Mouse (Mus musculus) adrenal gland, adult 2 months (tissue): ENCODE data around the gene Rnf19b. TPM values are rescaled to one million over a fixed set of nuclear protein-coding genes. Genes with fewer than 3 reads are reported as not detected.

Experiments used
- DNase-seq: peaks from one replicate; pipeline ENCODE4 v3.0.0; 2021
- polyA plus RNA-seq: library from polyadenylated mRNA; depleted of rRNA; stranded (reverse); fragments of >200 nt; gene quantifications from 2 replicates; pipeline ENCODE4 v1.2.3, GENCODE M21; 2012; rRNA removed
- total RNA-seq, 2 experiments: library from RNA; stranded (reverse); gene quantifications; 2 replicates each; pipeline ENCODE4 v1.2.3; 2021

Gene Rnf19b
- total and polyA plus RNA-seq, 3 experiments = 33.4 to 69.1 (median 39.6) TPM

GRCm38 (mm10) chr4:129117720-129118510, 59.8 kb downstream of the Rnf19b start:
- no peak for DNase-seq

DNA sequence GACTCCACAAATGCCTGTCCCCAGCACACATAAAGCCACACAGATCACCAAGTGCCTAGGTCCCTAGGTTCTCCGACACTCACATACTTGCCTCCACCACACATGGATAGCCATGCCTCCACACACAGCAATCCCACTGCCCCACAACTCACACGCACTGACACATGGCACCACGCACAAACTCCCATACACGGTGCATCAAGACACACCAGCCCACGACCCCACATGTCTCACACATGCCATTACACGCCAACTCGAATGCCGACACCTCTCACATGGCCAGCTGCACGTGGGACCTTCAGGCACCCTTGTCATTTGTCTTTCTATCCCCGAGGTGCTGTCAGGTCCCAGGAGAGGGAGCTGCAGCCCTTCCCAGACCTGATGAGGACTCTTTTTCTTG, 61.6 kb downstream of the Rnf19b start:
- no peak for DNase-seq

GRCm38 (mm10) chr4:129120520-129121445, 62.7 kb downstream of the Rnf19b start:
- peak; percentile 80 for DNase-seq

- no peak for DNase-seq
Measured at GRCm38 (mm10) chr4:129121569-129122086, 63.6 kb downstream of the Rnf19b start, which contains the start of gene Hpca. Hpca (minus strand) TSS chr4:129122036.

GRCm38 (mm10) chr4:129122107-129122506, 64.0 kb downstream of the Rnf19b start:
- DNase-seq = no peak

DNA sequence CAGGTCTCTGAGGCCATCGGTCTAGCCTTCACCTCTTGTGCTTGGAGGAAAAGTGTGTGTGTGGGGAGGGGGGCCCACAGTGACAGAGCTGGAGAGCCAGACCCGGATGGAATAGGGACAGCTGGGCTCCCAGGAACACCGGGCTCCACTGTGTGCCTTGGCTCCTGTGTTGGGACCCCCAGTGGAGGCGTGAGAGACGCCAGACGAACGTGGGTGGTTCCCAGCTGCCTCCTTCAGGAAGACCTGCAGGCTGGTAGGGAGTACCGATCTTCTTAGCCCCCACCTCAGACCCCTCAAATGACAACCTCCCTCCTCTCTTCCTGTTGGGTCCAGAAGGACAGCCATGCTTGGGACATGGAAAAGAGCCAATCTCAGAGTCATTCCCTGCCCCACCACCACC, 64.6 kb downstream of the Rnf19b start:
- no peak for DNase-seq

DNA sequence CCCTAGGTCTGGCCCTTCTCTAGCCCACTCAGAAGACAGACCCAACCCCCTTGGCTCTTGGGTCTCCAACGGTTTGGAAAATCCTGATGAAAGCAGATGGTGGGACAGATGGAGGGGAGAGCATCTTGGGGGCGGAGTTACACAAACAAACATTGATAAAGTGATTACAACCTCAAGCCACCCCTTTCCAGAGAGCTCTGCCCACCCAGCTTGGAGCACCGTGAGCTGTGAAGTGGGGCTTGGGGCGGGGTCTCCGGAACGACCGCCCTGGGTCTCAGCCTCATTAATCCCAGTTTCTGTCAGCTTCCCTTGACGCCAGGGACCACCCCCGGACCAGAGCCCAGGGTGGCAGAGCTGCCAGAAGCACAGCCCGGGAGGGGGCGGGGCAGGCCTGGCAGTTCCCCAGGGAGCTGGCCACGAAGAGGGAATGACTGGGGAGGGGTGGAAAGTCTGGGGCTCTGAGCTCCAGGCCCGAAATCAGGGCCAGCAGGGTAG, 66.6 kb downstream of the Rnf19b start:
- DNase-seq = peak; percentile 22

DNA sequence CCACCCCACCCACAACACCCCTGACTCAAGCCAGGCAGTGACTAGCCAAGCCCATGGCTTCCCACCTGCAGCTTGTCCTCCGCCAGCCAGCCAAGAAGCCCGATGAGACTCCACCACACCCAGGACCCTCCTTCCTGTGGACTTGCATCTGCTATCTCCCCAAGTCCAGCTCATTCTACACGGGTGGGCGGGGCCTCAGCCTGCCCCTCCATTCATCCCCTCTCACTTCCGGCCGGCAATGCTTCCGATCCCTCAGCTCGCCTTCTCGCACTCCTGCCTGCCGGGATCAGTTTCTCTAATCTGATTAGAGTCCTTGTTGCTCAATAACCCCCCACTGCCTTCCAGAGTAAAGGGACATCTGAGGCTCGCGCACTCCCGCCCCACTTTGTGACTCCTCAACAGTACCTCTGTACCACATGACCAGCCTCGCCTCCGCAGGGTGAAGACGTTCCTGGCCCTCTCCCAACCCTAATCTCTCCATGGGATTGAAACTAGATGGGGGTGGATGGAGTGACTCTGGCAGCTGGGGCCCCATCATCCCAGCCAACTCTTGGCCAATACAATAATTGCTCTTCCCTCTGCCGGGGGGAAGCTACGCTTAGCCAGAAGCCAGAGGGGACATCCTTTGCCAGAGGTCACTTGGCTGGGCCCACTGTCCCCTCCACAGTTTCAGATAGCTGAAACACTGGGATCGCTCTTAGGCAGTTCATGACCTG, 67.8 kb downstream of the Rnf19b start:
- DNase-seq = peak; percentile 50

DNA sequence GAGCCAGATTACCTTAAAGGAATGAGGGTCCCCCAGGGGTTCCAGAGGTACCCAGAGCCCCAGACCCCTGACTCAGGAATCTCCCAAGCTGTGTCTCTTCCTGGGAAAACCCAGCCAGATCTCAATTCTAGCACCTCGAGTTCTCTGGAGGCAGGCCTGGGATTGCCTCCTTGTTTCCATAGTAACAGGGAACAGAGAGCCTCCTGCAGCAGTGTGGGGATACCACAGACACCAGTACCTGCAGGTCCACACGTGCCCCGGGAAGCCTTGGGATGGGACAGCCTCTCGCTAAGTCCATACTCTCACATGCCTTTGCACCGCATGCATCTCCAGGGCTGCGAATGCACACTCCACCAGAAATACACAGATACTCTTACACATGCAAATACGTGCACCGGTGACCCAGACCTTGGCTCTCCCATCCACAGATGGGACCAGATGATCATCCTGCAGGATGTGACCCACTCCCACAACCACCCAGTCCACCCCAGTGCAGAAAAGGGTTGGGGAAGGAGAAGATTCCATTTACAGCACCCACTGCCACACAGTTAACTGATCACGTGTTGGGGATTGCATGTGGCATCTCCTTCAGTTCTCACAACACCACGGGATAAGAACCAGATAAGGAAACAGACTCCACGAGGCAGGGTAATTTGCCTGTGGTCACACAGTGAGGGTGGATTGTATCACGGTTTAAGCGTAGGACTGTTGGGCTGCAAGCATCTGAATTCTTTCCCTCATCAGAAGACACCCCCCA, 70.7 kb downstream of the Rnf19b start:
- DNase-seq = no peak

DNA sequence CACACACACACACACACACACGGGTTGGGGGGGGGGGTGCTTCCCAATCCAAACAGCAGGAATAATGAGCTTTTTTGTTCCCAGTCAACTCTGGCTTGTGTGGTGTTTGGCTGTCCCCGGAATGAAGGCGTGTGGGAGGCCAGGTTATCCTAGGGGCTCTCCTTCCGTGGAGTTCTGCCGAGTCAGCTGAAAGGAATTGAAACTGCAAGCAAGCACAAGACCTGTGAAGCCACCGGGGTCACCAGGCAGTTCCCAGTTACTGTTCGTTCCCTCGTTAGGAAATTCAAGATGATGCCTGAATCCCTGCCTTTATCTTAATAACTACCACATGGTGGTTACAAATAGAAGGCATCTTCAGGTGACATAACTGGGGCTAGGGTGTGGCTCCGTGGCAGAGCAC, 71.3 kb downstream of the Rnf19b start:
- DNase-seq = no peak

GRCm38 (mm10) chr4:129130149-129130548, 72.1 kb downstream of the Rnf19b start:
- peak; percentile 26 for DNase-seq

DNA sequence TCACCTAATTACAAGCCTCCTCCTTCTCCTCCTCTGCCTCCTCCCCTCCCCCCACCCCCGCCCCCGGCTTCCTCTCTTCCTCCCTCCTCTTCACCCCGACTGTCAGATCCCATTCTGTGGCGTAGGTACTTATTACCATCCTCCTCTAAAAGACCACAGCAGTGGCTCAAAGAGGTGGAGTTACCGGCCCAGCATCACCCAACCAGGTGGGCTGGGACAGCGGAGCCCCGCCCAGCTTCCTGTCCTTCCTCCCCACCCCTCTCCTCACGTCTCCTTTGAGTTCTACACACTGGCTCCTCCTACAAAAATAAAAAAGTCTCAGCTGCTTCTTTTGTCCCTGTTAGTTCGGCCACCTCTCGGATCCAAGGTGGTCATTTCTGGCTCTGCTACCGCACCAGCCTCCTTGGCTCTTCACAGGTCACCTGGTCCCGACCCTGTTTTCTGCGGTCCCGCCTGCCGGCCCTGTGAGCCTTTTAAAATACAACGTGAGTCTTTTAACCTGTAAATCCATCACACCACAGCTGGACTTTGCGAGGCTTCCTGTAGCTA, 72.8 kb downstream of the Rnf19b start:
- DNase-seq = no peak

GRCm38 (mm10) chr4:129134799-129135585, 76.9 kb downstream of the Rnf19b start:
- DNase-seq = peak; percentile 72

Other genes starting within 250 kb of the Rnf19b start
- gene Trim62, start 174.7 kb upstream of the Rnf19b start, total RNA-seq = 10 to 100 TPM in 1 of 2 experiments, 1 to 10 TPM in 1; 8.4 to 12.5 TPM
- gene Trim62, start 174.7 kb upstream of the Rnf19b start, polyA plus RNA-seq = 26.5 and 32.3 TPM in 2 replicates
- gene Azin2, start 95.8 kb upstream of the Rnf19b start, total RNA-seq = 10 to 100 TPM; 36.2 to 55.1 TPM
- 39.0 and 45.9 TPM in 2 replicates for gene Azin2, start 95.8 kb upstream of the Rnf19b start, polyA plus RNA-seq
- 100 to 1,000 TPM; 111 to 154 TPM for gene Ak2, start 66.3 kb upstream of the Rnf19b start, total RNA-seq
- gene Ak2, start 66.3 kb upstream of the Rnf19b start, polyA plus RNA-seq = 42.0 and 51.8 TPM in 2 replicates
- gene Tmem54, start 47.3 kb downstream of the Rnf19b start, total RNA-seq = not detected
- gene Tmem54, start 47.3 kb downstream of the Rnf19b start, polyA plus RNA-seq = not detected in 2 replicates
- 1 to 10 TPM in 1 of 2 experiments, under 1 TPM in 1; 0.66 to 1.1 TPM for gene Hpca, start 63.8 kb downstream of the Rnf19b start, total RNA-seq
- gene Hpca, start 63.8 kb downstream of the Rnf19b start, polyA plus RNA-seq = 1.4 and 2.6 TPM in 2 replicates
- gene Fndc5, start 78.7 kb downstream of the Rnf19b start, total RNA-seq = 1 to 10 TPM; 3.1 to 7.4 TPM
- gene Fndc5, start 78.7 kb downstream of the Rnf19b start, polyA plus RNA-seq = 2.6 and 5.7 TPM in 2 replicates
- 10 to 100 TPM; 21.1 to 21.4 TPM for gene S100pbp, start 131.5 kb downstream of the Rnf19b start, total RNA-seq
- 6.4 and 7.5 TPM in 2 replicates for gene S100pbp, start 131.5 kb downstream of the Rnf19b start, polyA plus RNA-seq
- gene Yars, start 131.5 kb downstream of the Rnf19b start, total RNA-seq = 10 to 100 TPM; 84.8 to 98.6 TPM
- 7.2 and 11.2 TPM in 2 replicates for gene Yars, start 131.5 kb downstream of the Rnf19b start, polyA plus RNA-seq
- 10 to 100 TPM; 15.5 to 30.5 TPM for gene C77080, start 203.1 kb downstream of the Rnf19b start, total RNA-seq
- 20.4 and 21.3 TPM in 2 replicates for gene C77080, start 203.1 kb downstream of the Rnf19b start, polyA plus RNA-seq
- gene Sync, start 229.3 kb downstream of the Rnf19b start, total RNA-seq = under 1 TPM; 0.66 to 0.97 TPM
- 0.11 and 0.32 TPM in 2 replicates for gene Sync, start 229.3 kb downstream of the Rnf19b start, polyA plus RNA-seq